Mouse (Mus musculus) kidney, postnatal 25 days (tissue): ENCODE measurements around the gene Nostrin.

Experiments used
- DNase-seq, 2 experiments: peaks; one replicate each; pipeline ENCODE4 v3.0.0; 2021; ENCODE audit warnings: mixed read lengths in 2 of 2

The Nostrin gene

GRCm38 (mm10) chr2:69205791-69206351, 70.3 kb downstream of the Nostrin start, which contains the start of gene Spc25:
TSS of gene Spc25 (minus strand) at chr2:69206194.
- peak; percentile 94 to 97 for DNase-seq

DNA sequence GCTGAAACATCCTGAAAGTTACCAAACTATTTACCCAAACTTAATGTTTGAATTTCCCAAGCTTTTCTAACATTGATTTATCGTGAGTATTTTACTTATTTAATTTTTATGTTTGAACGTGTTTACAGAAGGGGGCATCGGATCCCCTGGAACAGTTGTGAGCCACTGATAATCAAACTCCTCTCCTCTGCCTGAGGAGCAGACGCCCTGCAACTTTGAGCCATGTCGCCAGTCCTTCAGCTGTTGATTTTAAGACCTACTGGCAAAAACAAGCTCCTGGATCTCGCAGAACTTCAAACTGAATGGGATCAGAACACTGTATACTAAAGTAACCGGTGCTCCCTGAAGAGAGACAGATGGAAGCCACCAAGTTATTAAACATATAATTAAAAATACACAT, 70.9 kb downstream of the Nostrin start:
- no peak for DNase-seq

DNA sequence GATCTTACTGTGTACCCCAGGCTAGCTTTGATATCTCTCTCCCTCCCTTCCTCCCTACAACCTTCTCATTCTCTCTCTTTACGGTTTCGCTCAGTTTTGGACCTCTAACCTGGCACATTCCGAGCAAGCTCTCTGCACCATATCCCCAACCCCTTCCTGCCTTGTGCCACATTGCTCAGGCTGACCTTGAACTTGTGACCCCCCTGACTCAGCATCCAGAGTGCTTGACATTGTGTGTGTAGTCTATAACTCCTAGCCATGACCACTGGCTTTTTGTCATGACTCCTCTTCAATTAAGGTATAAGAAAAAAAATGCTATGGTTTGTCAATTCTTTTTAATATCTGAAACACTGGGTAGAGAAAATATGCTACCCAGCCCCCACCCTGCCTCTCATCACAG, 74.1 kb downstream of the Nostrin start:
- no peak for DNase-seq

DNA sequence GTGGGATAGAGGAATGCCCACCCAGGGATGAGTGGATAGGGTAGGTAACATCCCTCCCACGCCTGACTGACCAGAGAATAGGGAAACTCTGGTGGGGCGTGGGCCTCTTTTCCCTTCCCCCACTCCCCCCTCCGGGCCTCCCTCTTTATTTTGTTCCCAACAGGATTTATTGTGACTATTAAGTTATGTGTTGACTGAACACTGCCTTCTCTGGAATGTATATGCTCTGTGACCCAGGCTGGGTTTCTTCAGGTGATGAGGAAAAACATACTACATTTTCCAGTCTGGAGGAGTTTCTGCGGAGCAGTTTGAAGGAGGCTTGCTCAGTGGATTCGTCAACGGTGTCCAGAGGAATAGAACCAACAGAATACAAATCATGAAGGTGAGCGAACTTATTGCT, 75.2 kb downstream of the Nostrin start, which contains the start of gene G6pc2:
Gene G6pc2, plus strand, starts transcription at position 301 of the 400 bp plus-strand sequence.
- no peak for DNase-seq

DNA sequence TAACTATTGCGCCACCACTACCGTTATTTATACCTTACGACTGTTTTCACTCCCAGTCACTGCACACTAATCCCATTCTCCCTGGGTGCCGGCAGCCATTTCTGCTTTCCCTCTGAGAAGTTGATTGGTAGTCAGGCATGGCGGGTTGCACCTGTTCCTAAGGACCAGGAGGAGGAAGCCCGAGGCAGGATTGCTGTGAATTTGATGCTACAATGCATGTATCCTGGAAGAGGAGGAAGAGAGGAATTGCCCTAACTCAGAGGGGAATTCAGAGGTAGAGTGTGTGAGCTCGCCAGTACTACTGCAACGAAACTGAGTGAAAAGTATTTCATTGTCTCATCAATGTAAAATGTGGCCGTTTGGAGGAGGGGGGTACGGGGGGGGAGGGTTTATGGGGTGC, 77.1 kb downstream of the Nostrin start:
- no peak for DNase-seq

DNA sequence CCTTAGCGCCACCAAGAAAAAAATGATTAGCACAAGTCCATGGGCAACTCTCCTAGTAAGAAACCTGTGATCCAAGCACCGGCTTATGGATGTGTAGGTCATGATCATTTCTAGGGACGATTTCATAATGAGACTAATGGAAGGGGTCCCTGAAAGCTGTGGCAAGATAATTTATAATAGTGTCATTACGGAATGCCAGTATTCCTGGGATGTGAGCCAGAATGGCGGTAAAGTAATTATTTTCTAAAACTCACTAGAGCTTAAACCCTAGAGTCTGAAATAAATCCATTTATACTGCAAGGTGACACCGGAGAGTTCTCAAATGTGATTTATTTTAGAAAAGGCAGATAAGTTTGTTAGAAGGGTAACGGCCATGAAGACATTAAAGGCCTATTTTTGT, 79.6 kb downstream of the Nostrin start:
- no peak for DNase-seq

- DNase-seq: no peak
Observed at GRCm38 (mm10) chr2:69221868-69222416, 86.3 kb downstream of the Nostrin start.

- DNase-seq: no peak
Observed at GRCm38 (mm10) chr2:69222815-69223214, 87.2 kb downstream of the Nostrin start.

GRCm38 (mm10) chr2:69224724-69225123, 89.1 kb downstream of the Nostrin start:
- DNase-seq: no peak

DNA sequence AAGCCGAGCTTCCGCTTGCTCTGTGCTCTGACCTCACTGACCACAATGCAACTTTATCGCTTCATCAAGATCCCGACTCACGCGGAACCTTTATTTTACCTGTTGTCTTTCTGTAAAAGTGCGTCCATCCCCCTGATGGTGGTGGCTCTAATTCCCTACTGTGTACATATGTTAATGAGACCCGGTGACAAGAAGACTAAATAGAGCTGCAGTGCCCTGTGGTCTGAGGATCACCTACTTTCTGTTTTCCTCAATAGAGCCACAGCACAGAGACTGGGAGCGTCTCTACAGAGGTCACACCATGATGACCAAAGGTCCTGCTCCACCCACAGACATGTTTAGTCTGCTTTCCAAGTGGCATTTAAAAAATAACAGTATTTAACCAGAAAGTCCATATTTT, 91.3 kb downstream of the Nostrin start:
- DNase-seq: no peak

DNA sequence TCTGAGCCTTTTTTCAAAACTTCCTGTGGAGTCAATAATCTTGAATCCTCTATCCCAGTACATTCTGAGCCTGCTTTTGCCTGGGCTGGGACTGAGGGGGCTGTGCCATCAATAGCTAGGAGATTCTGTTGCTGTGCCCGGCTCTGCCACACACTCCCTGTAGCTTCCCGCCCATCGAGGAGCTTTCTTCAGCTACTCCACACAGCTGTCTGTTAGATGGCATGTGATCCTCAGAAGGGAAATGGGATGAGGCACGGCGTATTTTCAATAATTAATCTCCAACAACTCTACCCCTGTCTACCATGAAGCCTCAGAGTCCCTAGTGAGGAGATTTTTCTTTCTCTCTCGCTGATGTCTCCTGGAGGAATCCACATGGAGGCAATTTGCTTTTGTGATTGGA, 93.0 kb downstream of the Nostrin start:
- DNase-seq: no peak

GRCm38 (mm10) chr2:69230137-69230536, 94.5 kb downstream of the Nostrin start:
- DNase-seq: no peak

DNA sequence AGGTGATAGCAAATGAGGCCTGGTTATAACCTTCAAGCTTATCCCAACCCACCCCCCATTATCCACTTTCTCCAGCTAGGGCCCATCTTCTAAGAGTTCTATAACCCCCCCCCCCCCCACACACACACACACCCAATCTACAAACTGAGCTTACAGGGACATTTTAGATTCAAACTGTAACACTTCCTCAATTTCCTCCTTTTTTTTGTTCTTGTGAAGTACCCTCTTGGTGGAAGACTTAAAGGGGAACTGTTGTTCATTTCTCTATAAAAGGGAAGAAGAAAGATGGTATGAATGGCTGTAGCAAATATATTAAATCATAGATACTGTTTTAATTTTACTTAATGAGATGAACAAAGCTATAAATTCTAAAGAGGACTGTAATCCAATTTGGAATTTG, 96.5 kb downstream of the Nostrin start:
- no peak for DNase-seq

GRCm38 (mm10) chr2:69234976-69235678, 99.5 kb downstream of the Nostrin start:
- no peak for DNase-seq
